Mouse (Mus musculus): Measurements from ENCODE around the gene Fgfr2. TPM values are rescaled to one million over a fixed set of nuclear protein-coding genes. Genes with fewer than 3 reads are reported as not detected.
A peak's percentile ranks its signal among the peaks of the same experiment; 100 is the strongest.

Fgfr2 gene
- polyA plus RNA-seq, 1 experiment from 2014 or later: 47.9 TPM

- peak overlapping the region; percentile 34; the same call in 1 of the 2 replicates for H3K9ac ChIP-seq
- 69% methylated on average over 7 of the region's 7 CpGs for WGBS
- no peaks in the 10 kb centered on the region for H3K27me3 ChIP-seq
- peaks cover 31% of the 10 kb centered on the region for H3K4me1 ChIP-seq
- no peaks in the 10 kb centered on the region for H3K9me3 ChIP-seq (replicated peaks)
- H3K4me2 ChIP-seq: no peak overlapping the region
- ATAC-seq: 0 out of 2 replicates have a peak, but pooled peaks have one; percentile 38
- peak overlapping the region; percentile 66 for H3K27ac ChIP-seq
- no peak overlapping the region for H3K4me3 ChIP-seq
- peaks cover 68% of the 10 kb centered on the region for H3K36me3 ChIP-seq (ENCODE audit: poor library complexity, severe bottlenecking)
Measured at GRCm38 (mm10) chr7:130731792-130732191, 2391.4 kb downstream of the Fgfr2 start.

GRCm38 (mm10) chr7:130727560-130727959 is 2395.6 kb downstream of the Fgfr2 start:
- Histone ChIP-seq H3K4me2 (no peak overlapping the region), H3K4me1 (peaks cover 20% of the 10 kb centered on the region), H3K9me3 (replicated peaks) (no peaks in the 10 kb centered on the region), H3K27me3 (no peaks in the 10 kb centered on the region), H3K27ac (no peak overlapping the region), H3K36me3 (ENCODE audit: poor library complexity, severe bottlenecking) (peaks cover 58% of the 10 kb centered on the region), H3K9ac (no peak overlapping the region), H3K4me3 (no peak overlapping the region)
- no peak for ATAC-seq
- WGBS: 93% methylated on average over 4 of the region's 4 CpGs

- no peak overlapping the region for H3K9ac ChIP-seq
- ATAC-seq: no peak
- no peaks in the 10 kb centered on the region for H3K9me3 ChIP-seq (replicated peaks)
- 74% methylated on average over 8 of the region's 8 CpGs for WGBS
- H3K27me3 ChIP-seq: no peaks in the 10 kb centered on the region
- H3K27ac ChIP-seq: no peak overlapping the region
- peaks cover 14% of the 10 kb centered on the region for H3K4me1 ChIP-seq
- H3K4me3 ChIP-seq: no peak overlapping the region
- peaks cover 58% of the 10 kb centered on the region for H3K36me3 ChIP-seq (ENCODE audit: poor library complexity, severe bottlenecking)
- no peak overlapping the region for H3K4me2 ChIP-seq
Measured at GRCm38 (mm10) chr7:130726724-130727422, 2396.3 kb downstream of the Fgfr2 start.

GRCm38 (mm10) chr7:130726185-130726584 is 2397.0 kb downstream of the Fgfr2 start:
- no peaks in the 10 kb centered on the region for H3K27me3 ChIP-seq
- H3K9me3 ChIP-seq (replicated peaks): no peaks in the 10 kb centered on the region
- peaks cover 56% of the 10 kb centered on the region for H3K36me3 ChIP-seq (ENCODE audit: poor library complexity, severe bottlenecking)
- H3K4me2 ChIP-seq: no peak overlapping the region
- peaks cover 7% of the 10 kb centered on the region for H3K4me1 ChIP-seq
- 0 out of 2 replicates have a peak overlapping the region, but pooled peaks have one; percentile 0 for H3K27ac ChIP-seq
- no peak for ATAC-seq
- no peak overlapping the region for H3K4me3 ChIP-seq
- no peak overlapping the region for H3K9ac ChIP-seq
- 76% methylated on average over 3 of the region's 3 CpGs for WGBS

- H3K27ac ChIP-seq: peak overlapping the region; percentile 77; the same call in 1 of the 2 replicates
- H3K4me2 ChIP-seq: no peak overlapping the region; the same call in 1 of the 2 replicates
- H3K9ac ChIP-seq: 0 out of 2 replicates have a peak overlapping the region, but pooled peaks have one; percentile 39
- H3K4me1 ChIP-seq: peaks cover 22% of the 10 kb centered on the region
- no peak overlapping the region for H3K4me3 ChIP-seq
- H3K36me3 ChIP-seq (ENCODE audit: poor library complexity, severe bottlenecking): peaks cover 34% of the 10 kb centered on the region
- no peaks in the 10 kb centered on the region for H3K9me3 ChIP-seq (replicated peaks)
- H3K27me3 ChIP-seq: no peaks in the 10 kb centered on the region
- ATAC-seq: 0 out of 2 replicates have a peak, but pooled peaks have one; percentile 13
- WGBS: 51% methylated on average over 9 of the region's 9 CpGs
Measured at GRCm38 (mm10) chr7:130720646-130721335, 2402.4 kb downstream of the Fgfr2 start.

- peak overlapping the region; percentile 28 for H3K4me2 ChIP-seq
- ATAC-seq: peak; percentile 38; the same call in 1 of the 2 replicates
Measured at GRCm38 (mm10) chr7:130719931-130720598, 2403.1 kb downstream of the Fgfr2 start.

GRCm38 (mm10) chr7:130716989-130717388 is 2406.2 kb downstream of the Fgfr2 start:
- Histone ChIP-seq H3K27ac (no peak overlapping the region), H3K4me3 (no peak overlapping the region), H3K9ac (no peak overlapping the region), H3K36me3 (ENCODE audit: poor library complexity, severe bottlenecking) (peaks cover 18% of the 10 kb centered on the region), H3K4me1 (peaks cover 42% of the 10 kb centered on the region), H3K4me2 (no peak overlapping the region), H3K27me3 (no peaks in the 10 kb centered on the region), H3K9me3 (replicated peaks) (no peaks in the 10 kb centered on the region)
- WGBS: 93% methylated on average over 6 of the region's 6 CpGs
- no peak for ATAC-seq

More at GRCm38 (mm10) chr7:130719931-130720598, 2403.1 kb downstream of the Fgfr2 start:
- H3K36me3 ChIP-seq (ENCODE audit: poor library complexity, severe bottlenecking): peaks cover 31% of the 10 kb centered on the region
- peak overlapping the region; percentile 77 for H3K27ac ChIP-seq
- H3K4me3 ChIP-seq: no peak overlapping the region
- WGBS: 7% methylated on average over 16 of the region's 16 CpGs
- H3K4me1 ChIP-seq: peaks cover 28% of the 10 kb centered on the region
- no peaks in the 10 kb centered on the region for H3K9me3 ChIP-seq (replicated peaks)
- H3K9ac ChIP-seq: peak overlapping the region; percentile 39; the same call in 1 of the 2 replicates
- H3K27me3 ChIP-seq: no peaks in the 10 kb centered on the region

- Histone ChIP-seq H3K27ac (no peak overlapping the region), H3K9me3 (replicated peaks) (no peaks in the 10 kb centered on the region), H3K4me2 (no peak overlapping the region), H3K4me1 (peaks cover 42% of the 10 kb centered on the region), H3K36me3 (ENCODE audit: poor library complexity, severe bottlenecking) (peaks cover 18% of the 10 kb centered on the region), H3K27me3 (no peaks in the 10 kb centered on the region), H3K9ac (no peak overlapping the region), H3K4me3 (no peak overlapping the region)
- WGBS: 96% methylated on average over 4 of the region's 4 CpGs
- ATAC-seq: no peak
Measured at GRCm38 (mm10) chr7:130716341-130716740, 2406.8 kb downstream of the Fgfr2 start.

- Histone ChIP-seq H3K27me3 (no peaks in the 10 kb centered on the region), H3K9ac (no peak overlapping the region), H3K9me3 (replicated peaks) (no peaks in the 10 kb centered on the region), H3K4me3 (no peak overlapping the region), H3K36me3 (ENCODE audit: poor library complexity, severe bottlenecking) (peaks cover 18% of the 10 kb centered on the region), H3K27ac (no peak overlapping the region), H3K4me2 (no peak overlapping the region), H3K4me1 (peaks cover 37% of the 10 kb centered on the region)
- WGBS: 85% methylated on average over 3 of the region's 3 CpGs
- ATAC-seq: no peak
Measured at GRCm38 (mm10) chr7:130715467-130715866, 2407.7 kb downstream of the Fgfr2 start.

- WGBS: 34% methylated on average over 6 of the region's 6 CpGs
- peaks cover 18% of the 10 kb centered on the region for H3K36me3 ChIP-seq (ENCODE audit: poor library complexity, severe bottlenecking)
- H3K4me2 ChIP-seq: no peak overlapping the region
- no peaks in the 10 kb centered on the region for H3K27me3 ChIP-seq
- no peak overlapping the region for H3K9ac ChIP-seq
- peak overlapping the region; percentile 21; the same call in 1 of the 2 replicates for H3K27ac ChIP-seq
- H3K9me3 ChIP-seq (replicated peaks): no peaks in the 10 kb centered on the region
- no peak for ATAC-seq
- peaks cover 37% of the 10 kb centered on the region for H3K4me1 ChIP-seq
- H3K4me3 ChIP-seq: no peak overlapping the region
Measured at GRCm38 (mm10) chr7:130713319-130713718, 2409.8 kb downstream of the Fgfr2 start.

GRCm38 (mm10) chr7:130711851-130712250 is 2411.3 kb downstream of the Fgfr2 start:
- WGBS: 92% methylated on average over 7 of the region's 7 CpGs
- no peak overlapping the region for H3K4me2 ChIP-seq
- H3K9ac ChIP-seq: no peak overlapping the region
- H3K36me3 ChIP-seq (ENCODE audit: poor library complexity, severe bottlenecking): peaks cover 7% of the 10 kb centered on the region
- no peak overlapping the region for H3K27ac ChIP-seq
- H3K4me3 ChIP-seq: no peak overlapping the region
- ATAC-seq: no peak
- H3K27me3 ChIP-seq: no peaks in the 10 kb centered on the region
- peaks cover 42% of the 10 kb centered on the region for H3K4me1 ChIP-seq
- no peaks in the 10 kb centered on the region for H3K9me3 ChIP-seq (replicated peaks)

Data from forebrain, embryonic 13.5 days (tissue).